Mouse (Mus musculus): ENCODE measurements at regions not wholly inside any gene's neighbourhood (a gene's known extent, or its start where the extent isn't known, plus 50 kb on each side); places are given as distances from the start of the nearest gene placed in this dataset.

GRCm38 (mm10) chr9:41761050-41761576, 363.0 kb downstream of the Sorl1 start:
- no peak for ATAC-seq

- no peak for ATAC-seq
Observed at GRCm38 (mm10) chr9:41754434-41755002, 369.6 kb downstream of the Sorl1 start.

- no peak for ATAC-seq
Observed at GRCm38 (mm10) chr9:41745979-41746647, 378.0 kb downstream of the Sorl1 start.

GRCm38 (mm10) chr9:41741500-41741899, 382.6 kb downstream of the Sorl1 start:
- no peak for ATAC-seq

GRCm38 (mm10) chr9:41740536-41740935, 383.6 kb downstream of the Sorl1 start:
- ATAC-seq: no peak

GRCm38 (mm10) chr9:41737671-41738070, 386.4 kb downstream of the Sorl1 start:
- ATAC-seq: no peak

- ATAC-seq: no peak
Observed at GRCm38 (mm10) chr9:41736881-41737280, 387.2 kb downstream of the Sorl1 start.

- no peak for ATAC-seq
Observed at GRCm38 (mm10) chr9:41736234-41736859, 387.8 kb downstream of the Sorl1 start.

GRCm38 (mm10) chr9:41735448-41736233, 388.5 kb downstream of the Sorl1 start:
- no peak for ATAC-seq

- no peak for ATAC-seq
Observed at GRCm38 (mm10) chr9:41734925-41735447, 389.1 kb downstream of the Sorl1 start.

GRCm38 (mm10) chr9:41721609-41722008, 402.5 kb downstream of the Sorl1 start:
- ATAC-seq: no peak

- no peak for ATAC-seq
Observed at GRCm38 (mm10) chr9:41715231-41715630, 408.9 kb downstream of the Sorl1 start.

- ATAC-seq: no peak
Observed at GRCm38 (mm10) chr9:41705972-41706371, 418.1 kb downstream of the Sorl1 start.

GRCm38 (mm10) chr9:41705461-41705903, 418.6 kb downstream of the Sorl1 start:
- no peak for ATAC-seq

GRCm38 (mm10) chr9:41703091-41703490, 421.0 kb downstream of the Sorl1 start:
- ATAC-seq: no peak

- ATAC-seq: no peak
Observed at GRCm38 (mm10) chr9:41700683-41701082, 423.4 kb downstream of the Sorl1 start.

- no peak for ATAC-seq
Observed at GRCm38 (mm10) chr9:41699031-41699430, 425.1 kb downstream of the Sorl1 start.

GRCm38 (mm10) chr9:41697611-41698467, 426.3 kb downstream of the Sorl1 start:
- ATAC-seq: no peak

- ATAC-seq: no peak
Observed at GRCm38 (mm10) chr9:41697160-41697559, 426.9 kb downstream of the Sorl1 start.

GRCm38 (mm10) chr9:41682911-41683310, 441.2 kb downstream of the Sorl1 start:
- ATAC-seq: no peak

GRCm38 (mm10) chr9:41675656-41676055, 448.4 kb downstream of the Sorl1 start:
- ATAC-seq: no peak

GRCm38 (mm10) chr9:41672958-41673357, 451.1 kb downstream of the Sorl1 start:
- no peak for ATAC-seq

Measured in inflammation-experienced regulatory T-cells, adult 6 months (primary cell).